Mouse (Mus musculus) bone marrow, adult 2 months (tissue): ENCODE results near the gene Pigm. TPM values are rescaled to one million over a fixed set of nuclear protein-coding genes. Genes with fewer than 3 reads are reported as not detected.

Experiments used
- H3K27ac ChIP-seq: fragments of 200-500 bp; 2 replicates; pipeline ENCODE4 v1.5.1; 2012; ENCODE audit warnings: low read depth, mild to moderate bottlenecking, control low read depth, inconsistent platforms, low read length; ENCODE audit not compliant: control insufficient read depth, poor library complexity, insufficient read depth
- H3K4me1 ChIP-seq: fragments of 200-500 bp; 2 replicates; pipeline ENCODE4 v1.6.1; 2011; ENCODE audit warnings: low read length; ENCODE audit not compliant: control insufficient read depth, insufficient read depth
- H3K4me3 ChIP-seq: fragments of 200-500 bp; replicated peaks from 2 replicates; pipeline ENCODE3; 2011; ENCODE audit warnings: mild to moderate bottlenecking, low read depth, low read length, control low read depth; ENCODE audit not compliant: control insufficient read depth
- CTCF ChIP-seq: fragments of 200-500 bp; IDR thresholded peaks from 2 replicates; pipeline ENCODE4 v1.5.1; 2011; ENCODE audit warnings: low read length, control low read depth; ENCODE audit not compliant: control insufficient read depth, insufficient read depth
- POLR2A ChIP-seq: fragments of 200-500 bp; IDR thresholded peaks from 2 replicates; pipeline ENCODE4 v1.6.1; 2011; ENCODE audit warnings: low read depth, mild to moderate bottlenecking, control low read depth, low read length, borderline replicate concordance; ENCODE audit not compliant: control insufficient read depth
- WGBS: fragments of 180-500 bp; shearing (Covaris S2); methylation state at CpG from one replicate; pipeline ENCODE4 v1.1.7; 2018; 5-methylcytosine and 5-hydroxymethylcytosine counted together
- polyA plus RNA-seq: library from polyadenylated mRNA; stranded (reverse); fragments of >200 nt; gene quantifications from 2 replicates; pipeline ENCODE4 v1.2.4, GENCODE M21; 2011; ENCODE audit warnings: low replicate concordance; ENCODE audit not compliant: missing spikeins, insufficient read depth, insufficient read length

The Pigm gene
- 5.2 and 8.8 TPM in 2 replicates for polyA plus RNA-seq

DNA sequence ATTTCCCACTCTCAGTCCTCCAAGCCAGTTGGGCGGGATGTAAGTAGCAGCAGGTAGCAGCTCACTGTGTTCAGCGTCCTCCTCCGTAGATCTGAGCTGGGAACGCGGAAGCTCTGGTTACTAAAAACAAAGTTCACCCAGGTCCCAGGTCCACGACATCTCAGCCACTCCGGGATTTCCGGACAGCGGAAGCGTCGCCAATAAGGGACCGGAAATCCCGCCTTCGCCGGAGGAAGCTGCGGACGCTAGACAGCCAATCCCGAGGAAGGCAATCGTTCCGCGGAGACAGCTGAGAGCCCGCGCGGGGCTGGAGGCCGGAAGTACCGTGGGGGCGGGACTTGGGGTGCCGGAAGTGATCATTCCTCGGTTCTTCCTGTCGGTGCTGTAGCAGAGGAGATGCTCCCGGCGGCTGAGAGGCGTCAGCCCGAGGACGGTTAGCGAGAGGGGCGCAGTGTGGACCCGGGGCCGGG is at the start of gene Pigm:
Gene Pigm (plus strand): TSS at position 349 of the 470 bp plus-strand sequence.
- WGBS: under 1% methylated on average over 39 of the region's 39 CpGs
- H3K4me1 ChIP-seq: peaks cover 2% of the 10 kb centered on the region
- no peak for TF ChIP-seq CTCF
- TF ChIP-seq POLR2A: peak; percentile 53; the same call in 1 of the 2 replicates

GRCm38 (mm10) chr1:172326684-172327083 is 49.7 kb upstream of the Pigm start:
- TF ChIP-seq POLR2A (no peak), CTCF (no peak)
- no peak overlapping the region for H3K27ac ChIP-seq
- no peak overlapping the region for H3K4me3 ChIP-seq
- WGBS: 52% methylated on average over 11 of the region's 11 CpGs
- H3K4me1 ChIP-seq: peaks cover 2% of the 10 kb centered on the region

More for the DNA sequence above, at the start of gene Pigm:
- H3K4me3 ChIP-seq: peak within 1 kb of the TSS; percentile 92
- H3K27ac ChIP-seq: peak within 1 kb of the TSS; percentile 59

- H3K4me3 ChIP-seq: no peak overlapping the region
- WGBS: 59% methylated on average over 16 of the region's 16 CpGs
- no peak overlapping the region for H3K27ac ChIP-seq
- peaks cover 2% of the 10 kb centered on the region for H3K4me1 ChIP-seq
- no peak for TF ChIP-seq CTCF
- TF ChIP-seq POLR2A: no peak
These were observed 48.9 kb upstream of the Pigm start for GRCm38 (mm10) chr1:172327206-172328001.

DNA sequence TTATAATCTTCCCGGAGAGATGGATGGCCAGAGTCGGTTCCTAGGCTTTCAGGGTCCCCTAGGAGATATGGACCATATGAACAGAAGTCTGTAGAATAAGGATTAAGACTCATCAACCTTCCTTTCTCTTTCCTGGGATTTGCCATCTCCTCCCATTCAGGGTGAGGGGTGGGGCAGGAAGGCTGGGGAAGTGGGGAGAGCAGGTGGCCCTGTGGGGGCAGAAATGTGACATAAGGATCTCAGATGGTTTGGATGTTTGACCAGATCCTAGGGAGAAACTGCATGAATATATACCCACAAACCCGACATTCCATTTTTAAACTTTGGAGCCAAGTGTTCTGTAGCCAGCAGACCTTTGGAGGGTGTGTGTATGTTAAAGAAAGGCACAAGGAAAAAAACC is 48.3 kb upstream of the Pigm start:
- no peak for TF ChIP-seq POLR2A
- TF ChIP-seq CTCF: no peak
- 63% methylated on average over 3 of the region's 3 CpGs for WGBS
- H3K4me1 ChIP-seq: peaks cover 2% of the 10 kb centered on the region
- no peak overlapping the region for H3K27ac ChIP-seq
- H3K4me3 ChIP-seq: no peak overlapping the region

DNA sequence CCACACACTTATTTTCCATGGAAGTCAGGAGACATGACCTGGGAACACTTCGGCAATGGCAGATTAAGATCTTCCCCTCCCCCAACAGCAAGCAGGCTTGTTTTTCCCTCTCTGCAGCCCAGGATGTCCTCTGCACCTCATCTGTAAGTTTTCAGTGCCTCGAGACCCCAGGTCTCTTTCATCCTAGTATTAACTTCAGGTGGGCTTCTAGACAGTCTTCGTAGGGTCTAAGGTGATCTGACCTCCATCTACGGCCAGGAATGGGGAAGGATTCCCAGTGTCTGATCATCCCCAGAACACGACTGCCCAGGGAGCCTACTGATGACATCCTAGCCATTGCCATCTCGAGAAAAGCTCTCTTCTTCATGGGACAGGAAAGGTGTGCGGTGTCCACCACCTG is 47.9 kb upstream of the Pigm start:
- Histone ChIP-seq H3K4me3 (no peak overlapping the region), H3K4me1 (peaks cover 2% of the 10 kb centered on the region), H3K27ac (no peak overlapping the region)
- 67% methylated on average over 7 of the region's 7 CpGs for WGBS
- no peak for TF ChIP-seq CTCF

DNA sequence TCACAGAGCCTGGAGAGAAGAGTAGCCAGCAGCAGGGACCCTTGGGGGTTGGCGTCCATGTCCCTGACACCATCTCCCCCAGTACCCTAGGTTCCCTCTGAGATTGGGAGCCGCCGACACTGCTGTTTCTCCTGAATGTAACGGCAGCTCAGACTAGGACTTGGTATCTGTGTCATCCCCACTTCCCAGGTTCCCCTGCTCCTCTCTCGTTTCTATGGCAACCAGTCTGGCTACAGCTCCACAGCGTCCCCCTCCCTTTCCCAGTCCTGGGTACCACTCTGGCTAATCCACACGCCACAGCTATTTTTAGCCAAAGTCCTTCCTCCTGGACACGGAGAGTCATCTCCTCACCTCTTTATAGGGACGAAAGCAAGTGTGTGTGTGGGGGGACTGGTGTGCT is 47.2 kb upstream of the Pigm start, which contains the start of gene Kcnj9:
Gene Kcnj9 (minus strand): TSS at position 188 of the 400 bp plus-strand sequence.
- no peak for TF ChIP-seq CTCF
- TF ChIP-seq POLR2A: no peak
- Histone ChIP-seq H3K27ac (no peak within 1 kb of the TSS), H3K4me1 (peaks cover 2% of the 10 kb centered on the region), H3K4me3 (no peak within 1 kb of the TSS)
- WGBS: 48% methylated on average over 9 of the region's 9 CpGs

- Histone ChIP-seq H3K4me1 (peaks cover 2% of the 10 kb centered on the region), H3K4me3 (no peak overlapping the region), H3K27ac (no peak overlapping the region)
- WGBS: 83% methylated on average over 6 of the region's 6 CpGs
- TF ChIP-seq CTCF (no peak), POLR2A (no peak)
These were observed 46.7 kb upstream of the Pigm start for GRCm38 (mm10) chr1:172329616-172330015.

DNA sequence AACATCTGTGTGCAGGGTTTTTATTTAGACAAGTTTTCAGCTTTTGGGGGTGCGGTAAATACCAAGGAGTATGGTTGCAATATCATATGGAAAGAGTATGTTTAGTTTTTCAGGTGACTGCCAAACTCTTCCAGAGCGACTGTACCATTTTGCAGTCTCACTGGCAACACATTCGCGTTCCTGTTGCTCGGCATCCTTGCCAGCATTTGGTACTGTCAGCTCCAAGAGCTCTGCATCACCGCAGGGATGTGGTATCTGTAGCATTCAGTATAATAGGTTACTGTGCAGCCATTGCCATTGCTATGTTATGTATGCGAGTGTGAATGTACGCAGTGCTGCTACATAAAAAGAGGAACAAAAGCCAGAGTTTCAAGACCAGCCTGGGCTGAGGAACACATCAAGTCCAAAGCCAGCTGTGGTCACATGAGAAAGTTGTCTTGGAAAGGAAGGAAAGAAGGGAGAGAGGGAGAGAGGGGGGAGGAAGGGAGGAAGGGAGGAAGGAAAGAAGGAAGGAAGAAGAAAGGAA is 44.9 kb upstream of the Pigm start:
- 41% methylated on average over 8 of the region's 8 CpGs for WGBS

DNA sequence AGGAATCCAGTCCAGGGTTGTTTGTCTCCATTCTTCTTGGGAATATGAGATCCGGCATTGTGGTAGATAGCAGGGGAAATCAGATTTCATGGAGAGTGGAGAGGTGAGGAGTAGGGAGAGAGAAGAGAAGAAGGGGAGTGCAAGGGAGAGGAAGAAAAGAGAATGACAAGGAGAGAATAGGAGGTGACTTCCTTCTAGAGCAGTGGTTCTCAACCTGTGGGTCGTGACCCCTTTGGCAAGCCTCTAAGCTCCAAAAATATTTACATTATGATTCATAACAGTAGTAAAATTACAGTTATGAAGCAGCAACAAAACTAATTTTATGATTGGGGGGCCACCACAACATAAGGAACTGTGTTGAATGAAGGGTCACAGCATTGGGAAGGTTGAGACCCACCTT is 43.4 kb upstream of the Pigm start:
- TF ChIP-seq POLR2A (no peak), CTCF (no peak)
- no peak overlapping the region for H3K27ac ChIP-seq
- 63% methylated on average over 2 of the region's 2 CpGs for WGBS

More for the DNA sequence above, 44.9 kb upstream of the Pigm start:
- no peak for TF ChIP-seq POLR2A
- no peak for TF ChIP-seq CTCF
- Histone ChIP-seq H3K4me3 (no peak overlapping the region), H3K4me1 (peaks cover 1% of the 10 kb centered on the region), H3K27ac (no peak overlapping the region)

More for the DNA sequence above, 43.4 kb upstream of the Pigm start:
- peaks cover 1% of the 10 kb centered on the region for H3K4me1 ChIP-seq
- no peak overlapping the region for H3K4me3 ChIP-seq
